Mouse (Mus musculus) liver, adult 2 months (tissue): Measurements from ENCODE around the gene Rbbp8nl. TPM values are rescaled to one million over a fixed set of nuclear protein-coding genes. Genes with fewer than 3 reads are reported as not detected.

Source experiments
- DNase-seq: peaks from one replicate; pipeline ENCODE4 v3.0.0-alpha.2; 2011; ENCODE audit warnings: low read depth, low spot score; ENCODE audit errors: extremely low read depth
- H3K27ac ChIP-seq: fragments of 200-500 bp; replicated peaks from 2 replicates; pipeline ENCODE4 v1.5.1; 2012; ENCODE audit warnings: low read depth, mild to moderate bottlenecking, control low read depth, inconsistent platforms, low read length; ENCODE audit not compliant: insufficient read depth
- H3K27me3 ChIP-seq: fragments of 200-500 bp; 2 replicates; pipeline ENCODE4 v1.6.1; 2012; ENCODE audit warnings: mild to moderate bottlenecking, moderate library complexity, low read length, inconsistent platforms; ENCODE audit not compliant: control insufficient read depth, insufficient read depth
- H3K36me3 ChIP-seq: fragments of 200-500 bp; 2 replicates; pipeline ENCODE4 v1.6.1; 2012; ENCODE audit warnings: low read length, inconsistent platforms; ENCODE audit not compliant: control insufficient read depth, insufficient read depth
- H3K4me1 ChIP-seq: fragments of 200-500 bp; 2 replicates; pipeline ENCODE4 v1.6.1; 2011; ENCODE audit warnings: low read length; ENCODE audit not compliant: control insufficient read depth, insufficient read depth
- H3K4me3 ChIP-seq: fragments of 200-500 bp; 2 replicates; pipeline ENCODE4 v1.5.1; 2011; ENCODE audit warnings: low read depth, mild to moderate bottlenecking, control low read depth, low read length, moderate library complexity; ENCODE audit not compliant: insufficient read depth
- H3K79me2 ChIP-seq: fragments of 200-500 bp; 2 replicates; pipeline ENCODE4 v1.6.1; 2012; ENCODE audit warnings: inconsistent platforms, mild to moderate bottlenecking, low read length, moderate library complexity; ENCODE audit not compliant: control insufficient read depth, insufficient read depth
- H3K9ac ChIP-seq: fragments of 200-500 bp; 2 replicates; pipeline ENCODE4 v1.6.1; 2012; ENCODE audit warnings: low read depth, mild to moderate bottlenecking, control low read depth, inconsistent platforms, low read length
- CTCF ChIP-seq: fragments of 200-500 bp; IDR thresholded peaks from 2 replicates; pipeline ENCODE4 v1.5.1; 2011; ENCODE audit warnings: low read depth, low read length, control low read depth
- POLR2A ChIP-seq: fragments of 200-500 bp; IDR thresholded peaks from 2 replicates; pipeline ENCODE4 v1.6.1; 2011; ENCODE audit warnings: low read length, control low read depth; ENCODE audit not compliant: insufficient read depth; ENCODE audit errors: extremely low read depth
- WGBS: fragments of 180-500 bp; shearing (Covaris S2); methylation state at CpG from one replicate; pipeline ENCODE4 v1.1.7; 2018; 5-methylcytosine and 5-hydroxymethylcytosine counted together
- polyA plus RNA-seq: library from polyadenylated mRNA; depleted of rRNA; stranded (reverse); fragments of >200 nt; gene quantifications from 2 replicates; pipeline ENCODE4 v1.2.3, GENCODE M21; 2012
- total RNA-seq: library from RNA; depleted of rRNA; stranded (reverse); fragments of >200 nt; gene quantifications from 2 replicates; pipeline ENCODE4 v1.2.3, GENCODE M21; 2014

Rbbp8nl gene
- total and polyA plus RNA-seq, 2 experiments: not detected

- WGBS: 84% methylated on average over 7 of the region's 7 CpGs
- DNase-seq: no peak
- no peaks in the 10 kb centered on the region for H3K27me3 ChIP-seq
- H3K27ac ChIP-seq: no peak overlapping the region
- H3K4me3 ChIP-seq: no peak overlapping the region
- no peaks in the 10 kb centered on the region for H3K79me2 ChIP-seq
- no peak for TF ChIP-seq CTCF
- no peak for TF ChIP-seq POLR2A
- H3K36me3 ChIP-seq: no peaks in the 10 kb centered on the region
- H3K4me1 ChIP-seq: no peaks in the 10 kb centered on the region
- H3K9ac ChIP-seq: no peak overlapping the region
Observed at GRCm38 (mm10) chr2:180237601-180238345, 51.9 kb downstream of the Rbbp8nl start.

- no peak overlapping the region for H3K27ac ChIP-seq
- TF ChIP-seq CTCF (no peak), POLR2A (no peak)
- no peaks in the 10 kb centered on the region for H3K79me2 ChIP-seq
- WGBS: 78% methylated on average over 3 of the region's 3 CpGs
- H3K27me3 ChIP-seq: no peaks in the 10 kb centered on the region
- H3K9ac ChIP-seq: no peak overlapping the region
- no peak overlapping the region for H3K4me3 ChIP-seq
- no peaks in the 10 kb centered on the region for H3K36me3 ChIP-seq
- no peak for DNase-seq
- no peaks in the 10 kb centered on the region for H3K4me1 ChIP-seq
Observed at GRCm38 (mm10) chr2:180236930-180237329, 52.7 kb downstream of the Rbbp8nl start.

- H3K27me3 ChIP-seq: no peaks in the 10 kb centered on the region
- no peak overlapping the region for H3K9ac ChIP-seq
- no peaks in the 10 kb centered on the region for H3K4me1 ChIP-seq
- 64% methylated on average over 3 of the region's 3 CpGs for WGBS
- no peaks in the 10 kb centered on the region for H3K79me2 ChIP-seq
- no peak overlapping the region for H3K27ac ChIP-seq
- TF ChIP-seq CTCF: no peak
- TF ChIP-seq POLR2A: no peak
- DNase-seq: no peak
- H3K4me3 ChIP-seq: no peak overlapping the region
- no peaks in the 10 kb centered on the region for H3K36me3 ChIP-seq
Observed at GRCm38 (mm10) chr2:180236500-180236899, 53.2 kb downstream of the Rbbp8nl start.

- Histone ChIP-seq H3K4me3 (no peak overlapping the region), H3K79me2 (no peaks in the 10 kb centered on the region), H3K4me1 (no peaks in the 10 kb centered on the region), H3K9ac (no peak overlapping the region), H3K27me3 (no peaks in the 10 kb centered on the region), H3K36me3 (no peaks in the 10 kb centered on the region), H3K27ac (no peak overlapping the region)
- DNase-seq: no peak
- no peak for TF ChIP-seq CTCF
- no peak for TF ChIP-seq POLR2A
- WGBS: 88% methylated on average over 4 of the region's 4 CpGs
Observed at GRCm38 (mm10) chr2:180235788-180236187, 53.9 kb downstream of the Rbbp8nl start.

GRCm38 (mm10) chr2:180234980-180235379 lies 54.7 kb downstream of the Rbbp8nl start:
- no peak for TF ChIP-seq CTCF
- no peak for TF ChIP-seq POLR2A
- Histone ChIP-seq H3K4me1 (no peaks in the 10 kb centered on the region), H3K9ac (no peak overlapping the region), H3K4me3 (no peak overlapping the region), H3K79me2 (no peaks in the 10 kb centered on the region), H3K36me3 (no peaks in the 10 kb centered on the region), H3K27me3 (no peaks in the 10 kb centered on the region), H3K27ac (no peak overlapping the region)
- whole genome bisulfite sequencing: 65% methylated on average over 6 of the region's 6 CpGs
- DNase-seq: no peak

- no peak for DNase-seq
- H3K79me2 ChIP-seq: no peaks in the 10 kb centered on the region
- H3K9ac ChIP-seq: no peak overlapping the region
- TF ChIP-seq POLR2A: no peak
- H3K27me3 ChIP-seq: no peaks in the 10 kb centered on the region
- no peak overlapping the region for H3K4me3 ChIP-seq
- H3K36me3 ChIP-seq: no peaks in the 10 kb centered on the region
- no peak overlapping the region for H3K27ac ChIP-seq
- 51% methylated on average over 8 of the region's 8 CpGs for WGBS
- H3K4me1 ChIP-seq: no peaks in the 10 kb centered on the region
Observed at GRCm38 (mm10) chr2:180234353-180234752, 55.3 kb downstream of the Rbbp8nl start.
